Mouse (Mus musculus) cerebellum, adult (tissue): Measurements from ENCODE around the gene Dnah8.
A peak's percentile ranks its signal among the peaks of the same experiment; 100 is the strongest.
"Not testable (repeated sequence)": the region's sequence is repeated elsewhere in the genome, so short reads cannot be mapped to it uniquely, and the experiment has no call there.

Experiments
- ATAC-seq: cut with Nextera tagmentation; 2 replicates; pipeline ENCODE4 v1.9.2; 2017; ENCODE audit warnings: mild to moderate bottlenecking, moderate library complexity, mixed read lengths; ENCODE audit not compliant: insufficient number of reproducible peaks, low FRiP score, low TSS enrichment

The Dnah8 gene

GRCm38 (mm10) chr17:30607909-30608495, 16.2 kb upstream of the Dnah8 start:
- no peak for ATAC-seq

GRCm38 (mm10) chr17:30609305-30609979, 14.7 kb upstream of the Dnah8 start:
- no peak for ATAC-seq

GRCm38 (mm10) chr17:30609980-30610307, 14.2 kb upstream of the Dnah8 start:
- ATAC-seq = no peak

GRCm38 (mm10) chr17:30610739-30611138, 13.4 kb upstream of the Dnah8 start:
- no peak for ATAC-seq

- no peak for ATAC-seq
Measured at GRCm38 (mm10) chr17:30611221-30612074, 12.7 kb upstream of the Dnah8 start.

GRCm38 (mm10) chr17:30612075-30612859, 11.9 kb upstream of the Dnah8 start:
- ATAC-seq = peak; percentile 100

GRCm38 (mm10) chr17:30613350-30613749, 10.8 kb upstream of the Dnah8 start:
- no peak for ATAC-seq

- no peak for ATAC-seq
Measured at GRCm38 (mm10) chr17:30616203-30616602, 8.0 kb upstream of the Dnah8 start.

- ATAC-seq = no peak
Measured at GRCm38 (mm10) chr17:30618136-30618891, 5.8 kb upstream of the Dnah8 start.

- ATAC-seq = no peak
Measured at GRCm38 (mm10) chr17:30619153-30619552, 5.0 kb upstream of the Dnah8 start.

- no peak for ATAC-seq
Measured at GRCm38 (mm10) chr17:30620548-30620947, 3.6 kb upstream of the Dnah8 start.

- ATAC-seq = no peak
Measured at GRCm38 (mm10) chr17:30621450-30621849, 2.7 kb upstream of the Dnah8 start.

GRCm38 (mm10) chr17:30623200-30623599, 954 bp upstream of the Dnah8 start:
- no peak for ATAC-seq

- not testable (repeated sequence) for ATAC-seq
Measured at GRCm38 (mm10) chr17:30626719-30627118, 2.6 kb downstream of the Dnah8 start, which contains the start of gene Glo1. Glo1 (minus strand) TSS chr17:30626871.

- no peak for ATAC-seq
Measured at GRCm38 (mm10) chr17:30635367-30635766, 11.2 kb downstream of the Dnah8 start.

GRCm38 (mm10) chr17:30637714-30638113, 13.6 kb downstream of the Dnah8 start:
- no peak for ATAC-seq

GRCm38 (mm10) chr17:30638996-30639395, 14.8 kb downstream of the Dnah8 start:
- no peak for ATAC-seq

- ATAC-seq = no peak
Measured at GRCm38 (mm10) chr17:30640896-30641295, 16.7 kb downstream of the Dnah8 start.

GRCm38 (mm10) chr17:30648770-30649169, 24.6 kb downstream of the Dnah8 start:
- no peak for ATAC-seq

GRCm38 (mm10) chr17:30653010-30653409, 28.9 kb downstream of the Dnah8 start:
- ATAC-seq = no peak
